Mouse (Mus musculus): ENCODE data around the gene Ehd2.
A peak's percentile ranks its signal among the peaks of the same experiment; 100 is the strongest.

The Ehd2 gene

GRCm38 (mm10) chr7:15974712-15975111 lies 7.3 kb upstream of the Ehd2 start:
- peak; percentile 85 for DNase-seq

DNA sequence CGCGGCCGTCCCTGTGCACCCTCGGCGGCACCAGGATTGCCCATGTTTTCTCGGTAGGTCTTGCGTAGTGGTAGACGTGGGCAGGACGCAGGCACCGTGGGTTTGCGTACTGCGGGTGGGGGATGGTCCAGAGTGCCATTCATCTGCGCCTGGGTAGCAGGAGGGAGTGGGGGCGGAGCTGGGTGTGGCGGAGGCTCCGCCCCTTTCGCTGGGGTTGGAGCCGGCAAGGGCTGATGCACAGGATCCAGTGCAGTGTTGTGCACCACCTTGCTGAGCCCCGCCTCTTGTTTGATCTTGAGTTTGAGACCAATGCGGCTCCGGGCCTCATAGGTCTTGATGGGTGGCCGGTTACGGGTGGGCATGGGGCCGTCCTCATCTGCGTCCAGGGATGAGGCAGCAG lies 4.9 kb upstream of the Ehd2 start:
- no peak for DNase-seq

GRCm38 (mm10) chr7:15969674-15970073 lies 2.3 kb upstream of the Ehd2 start:
- peak in 1 of 2 experiments; percentile 26 for DNase-seq

- DNase-seq: no peak
Observed at GRCm38 (mm10) chr7:15968322-15968721, 955 bp upstream of the Ehd2 start.

GRCm38 (mm10) chr7:15966489-15966888 lies 878 bp downstream of the Ehd2 start:
- no peak for DNase-seq

DNA sequence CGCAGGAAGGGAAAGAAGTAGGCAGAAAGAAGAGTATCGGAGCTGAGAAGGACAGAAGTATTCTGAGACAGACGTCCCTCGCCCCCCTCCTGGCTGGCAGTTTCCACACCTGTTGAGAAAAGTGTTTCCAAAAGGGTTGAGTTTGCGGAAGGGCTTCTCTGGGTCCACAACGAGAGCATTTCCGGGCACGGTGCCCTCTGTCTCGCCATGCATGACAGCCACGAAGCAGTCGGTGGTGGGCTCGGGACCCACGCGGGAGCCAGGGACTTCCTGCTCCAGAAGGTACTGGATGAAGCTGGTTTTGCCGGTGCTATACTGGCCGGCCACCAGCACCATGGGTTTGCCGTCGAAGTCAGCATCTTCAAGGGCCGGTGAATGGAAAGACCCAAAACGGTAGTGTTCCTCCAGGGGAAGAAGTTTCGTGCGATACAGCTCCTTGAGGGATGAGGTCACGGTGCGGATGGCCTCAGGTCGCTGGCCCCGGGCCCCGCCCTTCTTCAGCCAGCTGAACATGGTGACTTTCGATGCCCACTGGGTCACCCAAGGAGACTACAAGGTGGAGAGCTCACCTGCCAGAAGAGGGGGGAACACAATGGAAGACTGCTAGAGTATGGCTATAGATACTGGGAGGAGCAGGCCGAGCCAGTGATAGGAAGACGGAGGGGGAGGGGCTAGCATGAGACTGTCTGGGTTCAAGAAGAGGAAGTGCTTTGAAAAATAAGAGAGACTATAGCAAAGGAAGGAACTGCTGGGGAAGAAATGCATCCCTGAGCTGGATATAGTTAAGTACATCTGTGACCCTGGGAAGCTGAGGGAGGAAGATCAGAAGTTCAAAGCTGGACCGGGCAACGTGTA lies 3.3 kb downstream of the Ehd2 start:
- DNase-seq: peak; percentile 55 to 59

DNA sequence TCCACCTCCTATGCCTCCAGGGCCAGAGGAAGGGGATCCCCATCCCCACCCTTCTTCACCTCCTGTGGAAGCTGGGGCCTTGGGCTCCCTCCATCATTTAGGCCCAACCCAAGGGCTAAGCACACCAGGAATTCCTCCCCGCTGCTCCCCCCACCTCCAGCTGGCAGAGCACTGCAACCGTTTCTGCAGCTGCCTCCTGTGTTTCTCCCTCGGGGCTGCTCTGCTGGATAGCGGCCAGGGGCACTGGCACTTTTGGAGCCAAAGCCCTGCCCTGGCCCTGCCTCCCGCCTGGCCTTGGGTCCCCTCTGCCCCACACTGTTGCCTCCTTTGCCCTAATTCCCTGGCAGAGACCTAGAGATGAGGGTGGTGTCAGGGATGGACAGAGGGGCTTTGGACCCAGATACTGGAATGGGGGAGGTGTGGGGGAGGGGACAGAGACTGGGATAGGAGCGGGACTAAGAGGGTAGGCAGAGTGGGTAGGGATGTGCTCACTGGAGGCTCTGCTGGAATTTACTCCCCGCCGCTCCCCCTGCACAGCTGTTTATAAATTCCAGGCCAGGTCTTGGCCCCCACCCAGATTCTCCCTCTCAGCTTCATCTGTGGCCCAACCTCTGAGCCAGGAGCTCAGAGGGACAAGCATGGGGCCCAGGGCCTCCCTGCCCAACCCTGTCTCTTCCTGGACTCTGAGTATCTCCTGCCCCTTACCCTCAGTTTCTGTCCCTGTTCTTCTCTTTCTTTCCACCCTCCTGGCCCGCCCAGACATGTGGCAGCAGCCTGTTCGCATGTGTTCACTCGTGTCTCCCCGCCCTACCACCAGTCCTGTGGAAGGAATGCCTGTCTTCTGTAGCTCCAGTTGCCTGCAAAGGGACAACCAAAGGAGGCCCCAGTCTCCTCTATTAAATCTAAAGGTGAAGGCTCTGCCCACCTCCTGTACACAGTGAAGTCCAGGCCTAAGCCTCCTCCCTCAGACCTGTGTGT lies 4.8 kb downstream of the Ehd2 start:
- DNase-seq: no peak

DNA sequence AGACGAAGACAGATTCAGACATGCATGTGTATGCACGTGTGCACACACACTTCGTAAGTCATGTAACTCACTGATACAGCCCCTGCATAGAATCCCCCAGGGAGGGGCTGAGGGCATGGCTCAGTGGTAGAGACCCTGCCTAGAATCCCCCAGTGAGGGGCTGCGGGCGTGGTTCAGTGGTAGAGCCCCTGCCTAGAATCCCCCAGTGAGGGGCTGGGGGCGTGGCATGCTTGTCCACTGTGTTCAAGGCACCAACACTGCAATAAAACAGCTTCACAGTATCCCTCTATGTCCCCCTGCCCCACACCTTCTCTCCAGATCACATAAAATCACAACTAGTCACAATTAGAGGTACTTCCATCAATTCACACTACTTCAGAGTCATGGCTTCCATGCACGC lies 5.6 kb downstream of the Ehd2 start:
- DNase-seq: no peak

DNA sequence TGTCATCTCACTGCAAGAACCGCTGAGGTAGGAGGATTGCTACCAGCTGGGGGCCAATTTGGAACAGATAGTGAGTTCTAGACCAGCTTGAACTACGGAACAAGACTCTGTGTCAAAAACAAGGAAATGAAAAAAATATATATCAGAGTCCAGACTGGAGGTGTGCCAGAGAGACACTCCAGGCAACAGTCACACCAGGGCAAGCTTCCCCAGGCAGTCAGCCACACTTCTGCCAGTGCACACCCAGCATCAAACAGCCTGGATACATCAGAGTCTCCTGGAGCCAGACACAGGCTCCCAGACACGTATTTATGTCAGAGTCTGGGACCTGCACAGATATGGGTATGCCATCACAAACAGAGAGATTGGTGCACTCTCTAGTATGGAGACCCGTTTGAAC lies 6.1 kb downstream of the Ehd2 start:
- DNase-seq: no peak

- no peak for DNase-seq
Observed at GRCm38 (mm10) chr7:15960691-15961090, 6.7 kb downstream of the Ehd2 start.

GRCm38 (mm10) chr7:15956143-15956542 lies 11.2 kb downstream of the Ehd2 start:
- DNase-seq: no peak

DNA sequence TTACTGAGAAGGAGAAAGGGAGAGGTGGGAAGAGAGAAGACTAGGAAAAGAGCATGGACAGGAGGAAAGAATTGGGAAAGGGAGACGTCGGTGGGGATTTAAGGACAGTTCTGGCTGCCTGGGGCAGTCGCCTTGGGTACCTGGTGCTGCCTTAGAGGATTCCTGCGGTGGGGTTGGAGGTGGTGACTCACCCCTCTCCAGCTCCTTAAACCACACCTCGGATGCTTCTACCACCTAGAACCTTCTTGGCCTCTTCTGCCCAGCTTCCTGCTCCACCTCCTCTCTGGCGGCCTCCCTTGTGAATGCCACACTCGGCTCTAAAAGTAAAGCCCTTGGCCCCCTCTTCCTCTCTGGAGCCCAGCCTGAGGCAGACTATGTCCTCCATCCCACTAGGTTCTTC lies 11.9 kb downstream of the Ehd2 start:
- no peak for DNase-seq

- no peak for DNase-seq
Observed at GRCm38 (mm10) chr7:15954978-15955443, 12.4 kb downstream of the Ehd2 start.

- no peak for DNase-seq
Observed at GRCm38 (mm10) chr7:15954436-15954835, 12.9 kb downstream of the Ehd2 start.

DNA sequence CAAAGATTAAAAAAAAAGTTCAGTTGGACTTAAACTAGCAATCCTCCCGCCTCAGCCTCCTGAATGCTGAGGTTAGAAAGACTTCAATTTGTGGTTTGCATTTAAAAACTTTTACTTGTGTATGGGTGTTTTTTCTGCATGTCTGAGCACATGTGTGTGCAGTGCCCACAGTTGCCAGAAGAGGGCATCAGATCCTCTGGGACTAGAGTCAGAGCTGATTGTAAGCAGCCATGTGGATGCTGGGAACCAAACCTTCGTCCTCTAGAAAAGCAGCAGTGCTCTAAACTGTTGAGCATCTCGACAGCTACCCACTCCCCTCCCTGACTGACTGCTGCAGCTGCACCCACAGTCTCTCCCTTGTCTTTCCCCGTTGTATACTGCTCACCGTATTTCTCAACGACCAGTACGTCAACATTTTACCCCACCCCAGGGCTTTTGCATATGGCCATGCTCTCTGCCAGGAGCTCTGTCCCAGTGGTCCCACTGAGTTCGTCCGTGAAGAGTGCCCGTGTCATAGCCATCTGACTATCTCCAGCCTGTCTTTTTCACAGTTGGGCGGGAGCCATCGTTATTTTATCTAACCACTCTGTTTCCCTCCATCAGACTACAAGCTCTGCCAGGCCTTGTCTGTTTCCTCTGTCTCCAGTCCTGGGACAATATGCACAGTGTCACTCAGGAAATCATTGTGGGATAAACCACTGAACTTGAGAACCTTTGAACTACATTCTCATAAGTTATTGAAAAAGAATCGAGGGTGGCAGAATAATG lies 13.9 kb downstream of the Ehd2 start:
- DNase-seq: peak; percentile 52 to 53

DNA sequence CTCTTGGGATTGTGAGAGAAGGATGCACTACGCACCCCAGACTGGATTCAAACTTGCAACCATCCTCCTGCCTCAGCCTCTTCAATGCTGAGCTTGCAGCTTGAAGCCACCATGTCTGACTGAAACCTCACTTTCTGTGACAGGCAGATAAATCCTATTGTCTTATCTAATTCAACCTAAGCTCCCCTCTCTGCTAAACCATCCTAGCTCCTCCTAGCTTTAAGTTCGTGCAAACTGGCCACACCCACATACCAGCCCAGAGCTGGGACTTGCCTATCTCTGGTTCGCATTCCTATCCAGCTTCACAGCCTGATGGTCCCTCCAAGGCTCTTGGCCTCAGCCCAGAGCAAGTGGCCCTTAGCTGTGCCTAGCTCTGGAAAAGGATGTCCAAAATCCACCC lies 15.0 kb downstream of the Ehd2 start:
- DNase-seq: no peak

DNA sequence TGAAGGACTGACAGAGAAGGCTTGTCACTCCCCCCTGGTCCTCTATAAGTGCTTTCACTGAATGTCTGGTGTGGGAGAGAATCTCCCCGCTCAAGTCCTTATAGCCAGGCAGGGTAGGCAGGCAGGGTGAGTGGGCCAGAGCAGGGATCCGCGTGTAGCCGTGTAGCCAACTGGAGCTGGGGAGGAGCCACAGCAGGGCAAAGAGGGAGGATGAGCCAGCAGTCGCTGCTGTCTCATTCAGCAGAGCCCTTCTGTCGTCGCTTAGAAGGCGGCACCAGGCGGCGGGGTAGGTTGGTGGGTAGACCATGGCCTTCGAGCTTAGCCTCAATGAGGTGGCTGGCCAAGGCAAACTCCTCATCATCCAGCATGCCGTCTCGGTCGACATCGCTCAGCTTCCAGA lies 17.4 kb downstream of the Ehd2 start:
- DNase-seq: no peak

- DNase-seq: peak in 1 of 2 experiments; percentile 1
Observed at GRCm38 (mm10) chr7:15949216-15949790, 18.1 kb downstream of the Ehd2 start.

DNA sequence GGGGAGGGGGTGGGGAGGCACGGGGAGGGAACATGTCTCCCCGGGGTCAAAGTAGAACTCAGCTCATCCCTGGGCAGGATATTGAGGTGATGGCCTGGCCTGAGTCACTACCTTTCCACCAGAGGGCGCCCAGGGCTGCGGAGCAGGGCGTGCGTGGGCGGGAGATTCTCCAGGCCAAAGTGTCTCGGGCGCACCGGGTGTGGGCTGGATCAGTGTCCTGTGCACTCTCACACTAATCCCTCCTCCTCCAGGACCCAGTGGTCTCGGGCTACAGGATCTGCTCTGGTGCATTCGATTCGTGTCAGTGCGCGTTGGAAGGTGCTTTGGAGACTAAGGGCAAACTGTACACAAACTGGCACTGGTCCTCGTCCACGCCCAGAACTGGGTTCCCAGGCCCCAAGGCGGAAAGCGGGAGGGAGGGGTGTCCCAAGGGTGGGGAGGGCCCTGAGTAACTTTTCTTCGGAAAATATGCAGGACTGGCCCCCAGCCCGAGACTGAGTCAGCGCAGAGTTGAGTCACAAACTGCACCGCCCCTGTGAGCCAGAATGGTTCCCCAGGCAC lies 18.9 kb downstream of the Ehd2 start:
- peak; percentile 93 for DNase-seq

- DNase-seq: no peak
Observed at GRCm38 (mm10) chr7:15947653-15948260, 19.6 kb downstream of the Ehd2 start.

GRCm38 (mm10) chr7:15945721-15946536 lies 21.4 kb downstream of the Ehd2 start, which contains the start of gene Nop53:
TSS of gene Nop53 (minus strand) at chr7:15946074.
- peak; percentile 91 to 93 for DNase-seq

Measured in B cell, adult 2 months (primary cell).